Mouse (Mus musculus) heart, adult 11 months (tissue): ENCODE measurements at regions not wholly inside any gene's neighbourhood (a gene's known extent, or its start where the extent isn't known, plus 50 kb on each side); places are given as distances from the start of the nearest gene placed in this dataset.

Experiments used
- DNase-seq: peaks from one replicate; pipeline ENCODE4 v3.0.0; 2022

- no peak for DNase-seq
Measured at GRCm38 (mm10) chr9:92045472-92045905, 147.2 kb upstream of the Plscr5 start.

GRCm38 (mm10) chr9:92044161-92044560 is 148.6 kb upstream of the Plscr5 start:
- no peak for DNase-seq

- DNase-seq: no peak
Measured at GRCm38 (mm10) chr9:92016521-92016920, 176.2 kb upstream of the Plscr5 start.

- no peak for DNase-seq
Measured at GRCm38 (mm10) chr9:92015923-92016322, 176.8 kb upstream of the Plscr5 start.

GRCm38 (mm10) chr9:91988240-91988639 is 204.5 kb upstream of the Plscr5 start:
- no peak for DNase-seq

GRCm38 (mm10) chr9:91981955-91982621 is 210.6 kb upstream of the Plscr5 start:
- no peak for DNase-seq

GRCm38 (mm10) chr9:91981499-91981898 is 211.2 kb upstream of the Plscr5 start:
- DNase-seq: no peak

- no peak for DNase-seq
Measured at GRCm38 (mm10) chr9:91964051-91964450, 228.7 kb upstream of the Plscr5 start.

GRCm38 (mm10) chr9:91962726-91963125 is 230.0 kb upstream of the Plscr5 start:
- DNase-seq: no peak

- no peak for DNase-seq
Measured at GRCm38 (mm10) chr9:91961666-91962065, 231.1 kb upstream of the Plscr5 start.

- DNase-seq: no peak
Measured at GRCm38 (mm10) chr9:91960556-91961325, 232.0 kb upstream of the Plscr5 start.

GRCm38 (mm10) chr9:91959592-91959991 is 233.1 kb upstream of the Plscr5 start:
- no peak for DNase-seq

- DNase-seq: no peak
Measured at GRCm38 (mm10) chr9:91959076-91959475, 233.7 kb upstream of the Plscr5 start.

- no peak for DNase-seq
Measured at GRCm38 (mm10) chr9:91958421-91958820, 234.3 kb upstream of the Plscr5 start.

GRCm38 (mm10) chr9:91957061-91957460 is 235.7 kb upstream of the Plscr5 start:
- no peak for DNase-seq

- DNase-seq: no peak
Measured at GRCm38 (mm10) chr9:91948746-91949145, 244.0 kb upstream of the Plscr5 start.

GRCm38 (mm10) chr9:91942001-91942400 is 250.7 kb upstream of the Plscr5 start:
- DNase-seq: no peak

- DNase-seq: no peak
Measured at GRCm38 (mm10) chr9:91938729-91939128, 254.0 kb upstream of the Plscr5 start.

GRCm38 (mm10) chr9:91904066-91904465 is 288.7 kb upstream of the Plscr5 start:
- DNase-seq: no peak

GRCm38 (mm10) chr9:91900956-91901355 is 291.8 kb upstream of the Plscr5 start:
- DNase-seq: no peak

GRCm38 (mm10) chr9:91876823-91877222 is 315.9 kb upstream of the Plscr5 start:
- DNase-seq: no peak

- no peak for DNase-seq
Measured at GRCm38 (mm10) chr9:91831556-91831955, 361.2 kb upstream of the Plscr5 start.

GRCm38 (mm10) chr9:91823733-91824487 is 368.8 kb upstream of the Plscr5 start:
- no peak for DNase-seq
